Mouse (Mus musculus) spleen, adult 2 months (tissue): ENCODE measurements at regions not wholly inside any gene's neighbourhood (a gene's known extent, or its start where the extent isn't known, plus 50 kb on each side); places are given as distances from the start of the nearest gene placed in this dataset.

Source experiments
- DNase-seq, 2 experiments: peaks; one replicate each; pipeline versions ENCODE4 v3.0.0 to v3.0.0-alpha.2; 2012 to 2021; ENCODE audit warnings: low spot score in 2 of 2, low read depth in 1 of 2
- H3K27ac ChIP-seq: fragments of 200-500 bp; 2 replicates; pipeline ENCODE4 v1.5.1; 2012; ENCODE audit warnings: low read length, inconsistent platforms; ENCODE audit not compliant: insufficient read depth
- H3K27me3 ChIP-seq: fragments of 200-500 bp; 2 replicates; pipeline ENCODE4 v1.6.1; 2012; ENCODE audit warnings: mild to moderate bottlenecking, moderate library complexity, low read length, inconsistent platforms; ENCODE audit not compliant: control insufficient read depth, insufficient read depth
- H3K36me3 ChIP-seq: fragments of 200-500 bp; 2 replicates; pipeline ENCODE4 v1.6.1; 2012; ENCODE audit warnings: mild to moderate bottlenecking, low read length, inconsistent platforms; ENCODE audit not compliant: control insufficient read depth, insufficient read depth
- H3K4me1 ChIP-seq: fragments of 200-500 bp; 2 replicates; pipeline ENCODE4 v1.6.1; 2011; ENCODE audit warnings: inconsistent platforms; ENCODE audit not compliant: control insufficient read depth, insufficient read depth, insufficient read length
- H3K4me3 ChIP-seq: fragments of 200-500 bp; 2 replicates; pipeline ENCODE4 v1.5.1; 2011; ENCODE audit warnings: mild to moderate bottlenecking, inconsistent platforms; ENCODE audit not compliant: insufficient read depth, insufficient read length; ENCODE audit errors: extremely low read depth
- CTCF ChIP-seq: fragments of 200-500 bp; IDR thresholded peaks from 2 replicates; pipeline ENCODE4 v1.5.1; 2011; ENCODE audit warnings: mild to moderate bottlenecking, inconsistent platforms; ENCODE audit not compliant: insufficient read depth, insufficient read length, insufficient replicate concordance; ENCODE audit errors: extremely low read depth
- POLR2A ChIP-seq: fragments of 200-500 bp; IDR thresholded peaks from 2 replicates; pipeline ENCODE4 v1.6.1; 2011; ENCODE audit warnings: low read depth, low read length, inconsistent platforms
- WGBS: fragments of 180-500 bp; shearing (Covaris S2); methylation state at CpG from one replicate; pipeline ENCODE4 v1.1.7; 2018; 5-methylcytosine and 5-hydroxymethylcytosine counted together

DNA sequence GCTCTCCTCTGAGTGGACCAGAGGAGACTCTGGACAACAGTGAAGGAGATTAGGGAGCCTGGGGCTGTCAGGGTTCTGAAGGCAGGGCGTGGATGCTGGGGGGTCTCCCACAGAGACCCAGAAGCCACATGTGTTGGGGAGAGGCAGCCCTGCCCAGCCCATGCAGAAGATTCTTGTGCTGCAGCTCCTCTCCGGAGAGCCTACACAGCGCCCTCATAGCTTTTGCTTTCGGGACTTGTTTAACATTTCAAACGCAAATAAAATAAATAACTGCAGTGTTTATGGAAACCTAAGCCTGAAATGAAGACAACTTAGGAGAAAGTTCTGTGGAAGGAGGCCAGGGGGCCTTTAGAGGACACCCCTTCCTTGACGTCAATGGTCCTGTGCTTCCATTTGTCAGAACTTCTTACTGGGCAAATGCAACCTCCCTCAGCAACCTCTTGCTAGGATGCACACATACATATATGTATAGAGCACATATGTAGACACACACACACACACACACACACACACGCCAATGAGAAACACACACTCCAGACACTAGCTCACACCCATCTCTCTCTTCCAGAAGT lies 143.8 kb upstream of the Tnp1 start:
- Histone ChIP-seq H3K27me3 (no peaks in the 10 kb centered on the region), H3K4me1 (no peaks in the 10 kb centered on the region), H3K36me3 (no peaks in the 10 kb centered on the region), H3K27ac (no peak overlapping the region), H3K4me3 (no peak overlapping the region)
- TF ChIP-seq CTCF, result no peak
- WGBS, result 84% methylated on average over 7 of the region's 7 CpGs
- DNase-seq, result no peak

DNA sequence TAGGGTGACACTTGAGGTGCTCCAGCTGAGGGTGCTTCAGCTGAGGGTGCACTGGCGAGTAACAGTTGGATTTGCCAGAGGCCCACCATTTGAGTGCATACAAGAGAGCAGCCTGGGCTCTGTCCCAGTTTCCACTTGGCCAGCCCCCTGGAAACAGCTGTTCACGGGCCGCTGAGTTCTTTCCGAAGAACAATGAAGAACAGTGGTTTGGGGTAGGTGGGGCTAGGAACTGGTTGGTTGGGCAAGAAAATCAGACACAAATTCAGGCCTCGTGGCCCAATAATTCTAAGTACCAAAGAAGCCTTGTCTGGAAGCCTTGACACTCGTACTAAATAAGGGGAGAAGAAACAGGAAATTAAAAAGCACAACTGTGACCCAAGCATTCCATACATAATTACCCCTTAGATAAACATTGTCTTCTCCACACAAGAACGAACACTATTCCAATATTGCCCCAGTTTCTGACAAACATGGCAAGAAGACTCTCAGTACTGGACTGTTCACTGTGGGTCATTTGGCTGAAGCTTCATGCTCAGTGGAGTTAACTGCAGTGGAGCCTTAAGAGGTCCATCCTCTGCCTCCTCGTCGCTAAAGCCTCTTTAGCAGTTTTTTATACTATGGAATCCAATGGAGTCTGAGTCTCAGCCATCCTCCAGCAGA lies 137.9 kb upstream of the Tnp1 start:
- H3K4me3 ChIP-seq, result no peak overlapping the region
- H3K27me3 ChIP-seq, result no peaks in the 10 kb centered on the region
- H3K27ac ChIP-seq, result no peak overlapping the region
- no peak for DNase-seq
- H3K4me1 ChIP-seq, result no peaks in the 10 kb centered on the region
- no peaks in the 10 kb centered on the region for H3K36me3 ChIP-seq
- WGBS, result 70% methylated on average over 9 of the region's 9 CpGs
- TF ChIP-seq POLR2A (no peak), CTCF (no peak)

DNA sequence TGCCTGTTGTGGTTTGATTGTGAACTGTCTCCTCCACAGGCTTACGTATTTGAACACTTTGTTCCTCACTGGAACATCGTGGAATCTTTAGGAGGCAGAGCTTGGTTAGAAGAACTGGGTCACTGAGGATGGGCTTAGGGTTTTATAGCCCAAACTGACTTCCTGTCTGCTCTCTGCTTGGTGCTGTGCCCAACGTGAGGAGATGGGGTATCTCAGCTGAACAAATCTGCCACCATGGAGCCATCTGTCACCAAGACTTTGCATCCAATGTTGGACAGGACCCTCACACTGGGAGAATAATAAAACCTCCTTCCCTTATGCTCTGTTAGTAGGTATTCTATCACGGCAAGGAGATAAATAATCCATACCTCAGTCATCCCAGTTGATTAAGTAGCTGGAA lies 134.2 kb upstream of the Tnp1 start:
- 72% methylated on average over 4 of the region's 4 CpGs for WGBS
- Histone ChIP-seq H3K27ac (no peak overlapping the region), H3K4me1 (no peaks in the 10 kb centered on the region), H3K36me3 (no peaks in the 10 kb centered on the region), H3K4me3 (no peak overlapping the region), H3K27me3 (no peaks in the 10 kb centered on the region)
- TF ChIP-seq POLR2A (no peak), CTCF (no peak)
- DNase-seq, result no peak

DNA sequence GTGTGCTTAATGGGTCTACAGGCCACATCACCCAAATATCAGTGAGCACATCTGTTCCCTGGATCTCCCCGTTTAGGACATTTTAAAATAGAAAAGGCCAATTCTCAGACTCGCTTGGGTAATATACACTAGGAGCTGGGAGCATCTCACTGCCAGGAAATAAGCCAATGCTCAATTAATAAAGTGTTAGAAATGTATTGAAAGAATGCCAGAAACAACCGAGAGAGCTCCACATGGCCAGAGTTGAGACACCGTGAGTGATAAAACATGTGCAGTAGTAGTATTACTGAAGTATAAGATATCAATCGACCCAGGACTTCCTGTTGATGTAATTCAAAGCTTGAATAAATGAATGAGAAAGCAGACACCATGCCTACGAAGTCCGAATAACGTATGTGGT lies 127.1 kb upstream of the Tnp1 start:
- DNase-seq, result no peak
- Histone ChIP-seq H3K27ac (no peak overlapping the region), H3K36me3 (no peaks in the 10 kb centered on the region), H3K4me1 (no peaks in the 10 kb centered on the region), H3K27me3 (no peaks in the 10 kb centered on the region), H3K4me3 (no peak overlapping the region)
- no peak for TF ChIP-seq CTCF
- TF ChIP-seq POLR2A, result no peak
- 87% methylated on average over 8 of the region's 8 CpGs for whole genome bisulfite sequencing

DNA sequence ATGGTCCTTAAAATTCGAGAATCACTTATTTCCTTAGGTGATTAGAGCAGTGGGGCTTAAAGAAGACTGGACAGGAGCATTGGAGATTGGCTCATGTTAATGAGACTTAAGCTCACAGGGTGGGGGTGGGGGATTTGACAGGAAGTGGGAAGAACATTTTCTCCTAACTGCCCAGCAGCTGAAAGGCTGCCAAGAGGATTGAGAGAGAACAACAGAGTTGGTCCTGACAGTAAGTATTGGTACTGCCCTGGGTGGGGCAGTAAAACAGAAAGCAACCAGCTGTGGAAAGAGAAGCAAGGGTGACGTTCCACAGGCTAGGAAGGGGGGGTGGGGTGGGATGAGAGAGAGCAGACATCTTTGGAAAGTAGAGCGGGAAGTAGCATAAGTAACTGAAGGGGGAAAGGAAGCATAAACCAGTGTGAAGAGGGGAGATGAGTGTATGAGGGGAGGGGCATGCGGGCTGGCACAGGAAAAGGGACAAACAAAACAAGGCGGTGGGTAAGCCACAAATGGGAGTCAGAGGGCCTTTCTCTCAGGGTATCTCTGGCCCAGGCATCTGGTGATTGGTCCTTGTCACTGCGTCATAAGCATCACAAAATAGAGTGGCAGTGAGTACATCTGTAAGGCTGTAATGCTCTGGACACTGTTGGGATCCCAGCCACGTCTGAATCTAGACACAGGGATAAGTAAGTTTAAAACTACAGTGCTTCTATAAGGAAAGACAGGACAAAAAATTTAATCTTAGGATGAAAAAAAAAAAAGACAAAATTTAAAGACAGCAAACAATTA lies 125.0 kb upstream of the Tnp1 start:
- TF ChIP-seq CTCF, result no peak
- no peak for TF ChIP-seq POLR2A

DNA sequence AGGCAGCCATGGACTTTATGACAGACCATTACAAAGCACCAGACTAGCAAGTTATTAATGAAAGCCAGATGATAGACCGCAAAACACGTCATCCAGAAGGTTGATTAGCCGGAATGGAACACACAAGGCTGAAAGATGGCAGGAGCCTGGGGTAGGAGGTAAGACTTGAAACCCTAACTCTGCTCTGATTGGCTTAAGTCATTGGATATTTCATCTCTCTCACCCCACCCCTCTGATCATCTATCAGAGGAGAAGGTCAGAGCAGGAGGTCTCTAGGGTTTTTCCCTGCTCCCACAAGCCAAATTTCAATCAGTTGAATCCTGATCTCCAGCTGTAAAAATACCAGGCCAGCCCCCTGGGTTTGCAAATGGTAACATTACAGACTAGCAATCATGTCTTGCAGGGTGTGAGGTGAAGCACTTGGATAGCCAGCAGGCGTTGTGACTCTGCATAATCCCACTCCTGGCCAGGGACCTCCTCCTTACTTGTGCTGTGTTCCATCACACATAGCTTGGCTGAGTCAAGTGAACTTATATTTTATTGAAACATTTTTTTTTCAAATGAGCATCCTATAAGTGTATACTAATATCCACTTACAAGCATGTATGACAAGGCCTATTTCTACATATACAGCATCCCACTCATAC lies 114.6 kb upstream of the Tnp1 start:
- no peaks in the 10 kb centered on the region for H3K4me1 ChIP-seq
- 79% methylated on average over 4 of the region's 4 CpGs for WGBS
- TF ChIP-seq CTCF (no peak), POLR2A (no peak)
- no peaks in the 10 kb centered on the region for H3K27me3 ChIP-seq
- no peaks in the 10 kb centered on the region for H3K36me3 ChIP-seq
- no peak for DNase-seq
- no peak overlapping the region for H3K4me3 ChIP-seq
- no peak overlapping the region for H3K27ac ChIP-seq

More for the DNA sequence above, 125.0 kb upstream of the Tnp1 start:
- H3K4me1 ChIP-seq, result no peaks in the 10 kb centered on the region
- no peak for DNase-seq
- no peaks in the 10 kb centered on the region for H3K36me3 ChIP-seq
- H3K27me3 ChIP-seq, result no peaks in the 10 kb centered on the region
- H3K4me3 ChIP-seq, result no peak overlapping the region
- WGBS, result 52% methylated on average over 7 of the region's 7 CpGs
- H3K27ac ChIP-seq, result no peak overlapping the region
